Mouse (Mus musculus) heart, postnatal 0 days (tissue): ENCODE data around the gene Sh2d3c. TPM values are rescaled to one million over a fixed set of nuclear protein-coding genes. Genes with fewer than 3 reads are reported as not detected.

ENCODE experiments used
- ATAC-seq: fragments of 200-750 bp; cut with Nextera tagmentation; 2 replicates; pipeline ENCODE4 v1.8.0; 2017; ENCODE audit warnings: low read depth, moderate number of reproducible peaks, moderate library complexity; ENCODE audit not compliant: insufficient read depth
- DNase-seq: peaks from one replicate; pipeline ENCODE4 v3.0.0-alpha.2; 2016; ENCODE audit warnings: low spot score
- H3K27ac ChIP-seq: fragments of 300-500 bp; sonication (generic); 2 replicates; pipeline ENCODE4 v1.5.1; 2014; ENCODE audit warnings: low read depth, mild to moderate bottlenecking
- H3K27me3 ChIP-seq: fragments of 300-500 bp; sonication (generic); 2 replicates; pipeline ENCODE4 v1.6.1; 2014; ENCODE audit warnings: low read length, mixed read lengths; ENCODE audit not compliant: control insufficient read depth, insufficient read depth
- H3K36me3 ChIP-seq: fragments of 300-500 bp; sonication (generic); replicated peaks from 2 replicates; pipeline ENCODE4 v1.6.1; 2014; ENCODE audit warnings: low read length, mixed read lengths; ENCODE audit not compliant: control insufficient read depth, insufficient read depth
- H3K4me1 ChIP-seq: fragments of 300-500 bp; sonication (generic); 2 replicates; pipeline ENCODE4 v1.6.1; 2014; ENCODE audit warnings: antibody characterized with exemption; ENCODE audit not compliant: control insufficient read depth, insufficient read depth
- H3K4me2 ChIP-seq: fragments of 300-500 bp; sonication (generic); 2 replicates; pipeline ENCODE4 v1.6.1; 2014; ENCODE audit warnings: low read depth, mild to moderate bottlenecking, low read length, moderate library complexity
- H3K4me3 ChIP-seq: fragments of 300-500 bp; sonication (generic); 2 replicates; pipeline ENCODE4 v1.5.1; 2014; ENCODE audit warnings: low read depth, low read length
- H3K9ac ChIP-seq: fragments of 300-500 bp; sonication (generic); replicated peaks from 2 replicates; pipeline ENCODE4 v1.6.1; 2014; ENCODE audit warnings: low read depth, low read length, mixed read lengths
- H3K9me3 ChIP-seq: fragments of 300-500 bp; sonication (generic); replicated peaks from 2 replicates; pipeline ENCODE4 v1.6.1; 2016; ENCODE audit warnings: low read length; ENCODE audit not compliant: control insufficient read depth
- CTCF ChIP-seq: IDR thresholded peaks from 2 replicates; pipeline ENCODE4 v1.5.1; 2016; ENCODE audit warnings: antibody characterized with exemption, control low read depth, low read depth
- EP300 ChIP-seq: IDR thresholded peaks from 2 replicates; pipeline ENCODE4 v1.6.1; 2016; ENCODE audit warnings: antibody characterized with exemption, low read depth
- WGBS: fragments of 180-500 bp; shearing (Covaris S2); extraction: QIAGEN DNeasy Blood & Tissue Kit; methylation state at CpG from one replicate; pipeline ENCODE4 v1.1.7; 2014; 5-methylcytosine and 5-hydroxymethylcytosine counted together
- polyA plus RNA-seq: library from polyadenylated mRNA; unstranded; fragments of >200 nt; fragmentation: Nextera tagmentation; extraction: Ambion mirVana; gene quantifications from 2 replicates; pipeline ENCODE4 v1.2.1, GENCODE M21; 2015
- total RNA-seq: library from RNA; depleted of rRNA; stranded (reverse); fragments of >200 nt; gene quantifications from 2 replicates; pipeline ENCODE4 v1.2.3, GENCODE M21; 2014; ENCODE audit warnings: low replicate concordance

Sh2d3c gene
- total and polyA plus RNA-seq, 2 experiments from 2014 or later = 17.0 to 24.2 TPM

DNA sequence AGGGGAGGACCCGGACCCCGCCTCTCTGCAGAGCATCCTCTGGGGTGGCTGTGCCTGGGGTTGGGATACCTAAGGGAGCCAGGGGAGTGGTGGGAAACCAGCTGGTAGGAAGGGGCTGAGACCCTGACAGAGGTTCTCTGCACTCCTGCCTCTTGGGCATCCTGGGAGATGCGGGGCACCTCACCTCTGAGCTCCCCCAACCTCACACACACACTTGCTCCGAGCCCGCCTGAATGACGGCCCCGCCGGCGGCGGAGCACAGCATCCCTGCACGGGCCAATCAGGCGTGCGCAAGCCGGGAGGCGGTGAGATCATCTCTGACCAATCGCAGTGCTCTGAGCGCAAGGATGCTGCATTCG, 21.3 kb downstream of the Sh2d3c start:
- H3K36me3 ChIP-seq = peaks cover 19% of the 10 kb centered on the region
- H3K4me3 ChIP-seq = no peak overlapping the region
- no peak overlapping the region for H3K27ac ChIP-seq
- H3K9ac ChIP-seq = no peak overlapping the region
- DNase-seq (no peak), ATAC-seq (peak; percentile 24; the same call in 1 of the 2 replicates)
- peaks cover 8% of the 10 kb centered on the region; the same call in 1 of the 2 replicates for H3K4me1 ChIP-seq
- peak overlapping the region; percentile 66; the same call in 1 of the 2 replicates for H3K4me2 ChIP-seq
- 34% methylated on average over 18 of the region's 18 CpGs for WGBS
- H3K27me3 ChIP-seq = peaks cover 20% of the 10 kb centered on the region
- TF ChIP-seq CTCF = no peak
- no peak for TF ChIP-seq EP300
- H3K9me3 ChIP-seq = no peaks in the 10 kb centered on the region

DNA sequence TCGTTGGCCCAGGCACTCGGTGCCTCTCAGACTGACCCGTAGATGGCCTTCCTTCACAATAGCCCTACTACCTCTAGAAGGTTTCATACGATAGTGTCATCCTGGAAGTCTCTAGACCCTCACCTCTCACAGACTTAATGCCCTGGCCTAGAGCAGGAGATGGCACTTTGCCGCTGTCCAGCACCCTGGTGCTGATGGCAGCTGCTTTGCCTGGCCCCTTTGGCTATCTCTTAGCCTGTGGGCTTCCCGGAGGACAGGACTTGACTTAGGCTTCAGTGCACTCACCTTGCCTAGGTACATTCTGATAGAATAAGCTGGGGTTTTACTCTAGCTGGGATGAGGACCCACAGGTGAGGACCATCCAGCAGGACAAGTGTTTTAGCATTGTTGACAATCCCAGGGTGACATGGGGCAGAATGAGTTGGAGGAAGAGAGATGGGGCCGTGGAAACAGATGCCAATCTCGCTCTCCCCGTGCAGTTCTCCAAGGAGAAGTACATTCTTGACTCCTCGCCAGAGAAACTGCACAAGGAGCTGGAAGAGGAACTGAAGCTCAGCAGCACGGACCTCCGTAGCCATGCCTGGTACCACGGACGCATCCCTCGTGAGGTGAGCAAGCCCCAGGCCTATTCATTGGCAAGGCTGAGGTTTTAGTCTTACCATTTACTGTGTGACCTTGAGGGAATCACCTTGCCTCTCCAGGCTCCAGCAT, 23.6 kb downstream of the Sh2d3c start:
- no peak overlapping the region for H3K4me2 ChIP-seq
- no peak overlapping the region for H3K9ac ChIP-seq
- H3K36me3 ChIP-seq = peaks cover 33% of the 10 kb centered on the region
- peaks cover 20% of the 10 kb centered on the region for H3K27me3 ChIP-seq
- DNase-seq (no peak), ATAC-seq (no peak)
- 59% methylated on average over 15 of the region's 15 CpGs for WGBS
- no peaks in the 10 kb centered on the region for H3K9me3 ChIP-seq
- peaks cover 8% of the 10 kb centered on the region; the same call in 1 of the 2 replicates for H3K4me1 ChIP-seq
- H3K27ac ChIP-seq = no peak overlapping the region
- H3K4me3 ChIP-seq = no peak overlapping the region
- no peak for TF ChIP-seq CTCF
- TF ChIP-seq EP300 = no peak

DNA sequence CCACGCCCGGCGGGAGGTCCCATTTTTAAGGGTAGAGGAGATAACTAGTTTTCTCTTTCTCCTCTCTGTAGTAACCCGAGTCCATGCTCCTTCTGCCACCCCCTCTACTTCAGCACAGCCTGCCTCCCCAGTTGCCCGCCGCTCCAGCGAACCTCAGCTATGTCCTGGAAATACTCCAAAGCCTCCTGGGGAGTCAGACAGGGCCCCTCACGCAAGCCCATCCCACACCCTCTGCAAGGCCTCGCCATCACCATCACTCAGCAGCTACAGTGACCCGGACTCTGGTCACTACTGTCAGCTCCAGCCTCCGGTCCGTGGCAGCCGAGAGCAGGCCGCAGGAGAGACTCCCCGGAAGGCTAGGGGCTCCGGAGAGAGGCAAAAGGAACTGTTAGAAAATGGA, 28.2 kb downstream of the Sh2d3c start:
- no peak for DNase-seq
- Histone ChIP-seq H3K4me3 (no peak overlapping the region), H3K36me3 (peaks cover 62% of the 10 kb centered on the region), H3K9ac (no peak overlapping the region), H3K9me3 (no peaks in the 10 kb centered on the region), H3K27ac (no peak overlapping the region), H3K4me2 (no peak overlapping the region), H3K27me3 (no peaks in the 10 kb centered on the region), H3K4me1 (no peaks in the 10 kb centered on the region)
- no peak for ATAC-seq
- no peak for TF ChIP-seq CTCF
- TF ChIP-seq EP300 = no peak
- 73% methylated on average over 16 of the region's 16 CpGs for WGBS

DNA sequence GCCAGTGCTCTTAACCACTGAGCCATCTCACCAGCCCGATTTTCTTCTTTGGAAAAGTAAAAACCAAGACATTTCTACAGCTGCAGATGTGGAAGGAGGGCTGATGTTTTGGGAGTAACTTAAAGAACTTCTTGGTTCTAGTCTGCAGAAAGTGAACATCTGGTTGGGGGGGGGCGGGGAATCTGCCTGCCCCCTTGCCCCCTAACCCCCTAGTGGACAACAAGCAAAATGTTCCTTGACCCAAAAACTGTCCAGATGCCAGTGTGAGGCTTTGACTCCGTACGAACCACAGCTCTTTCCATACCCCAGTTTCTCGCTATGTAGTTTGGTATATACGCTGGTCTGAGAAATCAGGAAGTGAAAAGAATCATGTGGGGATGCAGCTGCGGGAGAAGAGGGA, 29.3 kb downstream of the Sh2d3c start:
- no peak overlapping the region for H3K4me2 ChIP-seq
- H3K9ac ChIP-seq = no peak overlapping the region
- DNase-seq = no peak
- no peak overlapping the region for H3K4me3 ChIP-seq
- H3K27me3 ChIP-seq = no peaks in the 10 kb centered on the region
- H3K4me1 ChIP-seq = no peaks in the 10 kb centered on the region
- H3K27ac ChIP-seq = no peak overlapping the region
- H3K36me3 ChIP-seq = peaks cover 70% of the 10 kb centered on the region
- H3K9me3 ChIP-seq = no peaks in the 10 kb centered on the region
- no peak for ATAC-seq
- WGBS = 79% methylated on average over 7 of the region's 7 CpGs
- TF ChIP-seq EP300 (no peak), CTCF (0 out of 2 replicates have a peak, but pooled peaks have one; percentile 8)

DNA sequence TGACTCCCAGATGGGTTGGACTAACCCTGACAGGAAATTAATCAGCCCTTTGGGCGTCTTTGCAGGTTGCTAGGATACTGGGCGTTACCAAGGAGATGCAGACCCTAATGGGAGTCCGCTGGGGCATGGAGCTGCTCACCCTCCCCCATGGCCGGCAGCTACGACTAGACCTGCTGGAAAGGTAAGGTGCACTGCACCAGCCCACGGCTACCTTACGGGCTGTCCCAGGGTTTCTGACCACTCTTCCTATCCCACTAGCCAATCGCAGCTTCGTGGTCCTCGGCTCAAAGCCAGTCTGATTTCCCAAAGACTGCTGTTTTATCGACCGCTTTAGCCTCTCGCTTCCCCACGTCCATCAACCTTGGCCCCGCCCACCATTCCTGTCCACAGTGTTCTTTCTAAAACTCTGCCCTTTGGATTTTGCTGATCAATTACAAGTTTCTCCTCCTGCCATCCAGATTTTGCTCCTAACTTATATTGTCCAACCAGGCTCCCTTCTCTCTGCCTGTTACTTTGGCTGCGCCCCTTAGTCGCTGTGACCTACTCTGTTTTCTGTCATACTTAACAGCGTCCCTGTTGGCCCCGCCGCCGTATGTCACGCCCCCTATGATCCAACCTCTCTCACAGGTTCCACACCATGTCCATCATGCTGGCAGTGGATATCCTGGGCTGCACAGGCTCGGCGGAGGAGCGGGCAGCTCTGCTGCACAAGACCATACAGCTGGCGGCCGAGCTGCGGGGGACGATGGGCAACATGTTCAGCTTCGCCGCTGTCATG, 30.2 kb downstream of the Sh2d3c start:
- Histone ChIP-seq H3K9ac (0 out of 2 replicates have a peak overlapping the region, but pooled peaks have one; percentile 20), H3K4me3 (peak overlapping the region; percentile 41), H3K9me3 (no peaks in the 10 kb centered on the region), H3K4me1 (no peaks in the 10 kb centered on the region), H3K36me3 (peaks cover 61% of the 10 kb centered on the region), H3K27ac (no peak overlapping the region), H3K4me2 (peak overlapping the region; percentile 64), H3K27me3 (no peaks in the 10 kb centered on the region)
- ATAC-seq (peak; percentile 95), DNase-seq (peak; percentile 66)
- 21% methylated on average over 31 of the region's 31 CpGs for WGBS
- TF ChIP-seq CTCF = no peak
- no peak for TF ChIP-seq EP300
